Mouse (Mus musculus) layer of hippocampus, adult 2 months (tissue): ENCODE data around the gene Ranbp10. TPM values are rescaled to one million over a fixed set of nuclear protein-coding genes. Genes with fewer than 3 reads are reported as not detected.
"Not testable (repeated sequence)": the region's sequence is repeated elsewhere in the genome, so short reads cannot be mapped to it uniquely, and the experiment has no call there.

Experiments used
- DNase-seq, 2 experiments: peaks; one replicate each; pipeline ENCODE4 v3.0.0; 2022; ENCODE audit warnings: low spot score in 2 of 2
- H3K27ac ChIP-seq: fragments of 200-600 bp; 2 replicates; pipeline ENCODE4 v1.8.1; 2022
- H3K4me3 ChIP-seq: fragments of 200-600 bp; 2 replicates; pipeline ENCODE4 v1.8.1; 2022; ENCODE audit warnings: mild to moderate bottlenecking
- CTCF ChIP-seq: fragments of 200-600 bp; conservative IDR thresholded peaks from 2 replicates; pipeline ENCODE4 v1.8.1; 2022; ENCODE audit warnings: antibody characterized with exemption, mild to moderate bottlenecking, moderate library complexity
- total RNA-seq, 2 experiments: library from RNA; stranded (reverse); gene quantifications; 2 replicates each; pipeline ENCODE4 v1.2.3; 2021

The Ranbp10 gene
- total RNA-seq, 2 experiments from 2014 or later = 25.1 to 27.3 TPM

DNA sequence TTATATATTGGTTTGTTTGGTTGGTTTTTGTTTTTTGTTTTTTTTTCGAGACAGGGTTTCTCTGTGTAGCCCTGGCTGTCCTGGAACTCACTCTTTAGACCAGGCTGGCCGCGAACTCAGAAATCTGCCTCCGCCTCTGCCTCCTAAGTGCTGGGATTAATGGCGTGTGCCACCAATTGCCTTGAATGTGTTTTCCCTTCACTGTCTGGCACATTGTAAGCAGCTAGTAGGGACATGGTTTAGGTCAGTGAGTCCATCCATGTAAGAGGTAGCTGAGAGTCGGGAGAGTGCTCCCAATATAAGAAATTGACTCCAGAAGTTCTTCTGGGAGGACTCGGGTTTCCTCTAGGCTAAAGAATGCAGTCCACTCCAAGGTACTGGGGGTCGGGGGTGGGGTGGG is 27.2 kb upstream of the Ranbp10 start:
- Histone ChIP-seq H3K4me3 (no peak overlapping the region), H3K27ac (peak overlapping the region; percentile 96)
- no peak for TF ChIP-seq CTCF
- DNase-seq = no peak

DNA sequence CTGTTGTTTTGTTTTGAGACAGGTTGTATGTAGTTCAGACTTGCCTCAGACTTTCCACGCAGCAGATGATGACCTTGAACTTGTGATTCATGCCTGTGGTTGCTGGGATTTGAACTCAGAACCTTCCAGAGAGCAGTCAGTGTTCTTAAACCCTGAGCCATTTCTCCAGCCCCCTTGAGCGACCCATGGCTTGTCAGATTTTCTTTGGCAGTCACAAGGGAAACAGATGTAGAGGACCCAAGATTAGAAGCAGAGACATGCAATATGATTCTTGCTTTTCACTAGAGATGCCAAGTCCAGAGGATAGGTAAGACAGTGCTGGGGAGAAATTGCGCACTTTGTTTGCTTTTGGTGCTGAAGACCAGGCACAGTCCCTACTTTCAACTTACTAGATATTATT is 26.0 kb upstream of the Ranbp10 start, which contains the start of gene Cenpt:
TSS of gene Cenpt (minus strand) at position 101 of the 400 bp plus-strand sequence.
- TF ChIP-seq CTCF = no peak
- H3K4me3 ChIP-seq = peak within 1 kb of the TSS; percentile 93; the same call in 1 of the 2 replicates
- DNase-seq = no peak
- H3K27ac ChIP-seq = peak within 1 kb of the TSS; percentile 96; the same call in 1 of the 2 replicates

DNA sequence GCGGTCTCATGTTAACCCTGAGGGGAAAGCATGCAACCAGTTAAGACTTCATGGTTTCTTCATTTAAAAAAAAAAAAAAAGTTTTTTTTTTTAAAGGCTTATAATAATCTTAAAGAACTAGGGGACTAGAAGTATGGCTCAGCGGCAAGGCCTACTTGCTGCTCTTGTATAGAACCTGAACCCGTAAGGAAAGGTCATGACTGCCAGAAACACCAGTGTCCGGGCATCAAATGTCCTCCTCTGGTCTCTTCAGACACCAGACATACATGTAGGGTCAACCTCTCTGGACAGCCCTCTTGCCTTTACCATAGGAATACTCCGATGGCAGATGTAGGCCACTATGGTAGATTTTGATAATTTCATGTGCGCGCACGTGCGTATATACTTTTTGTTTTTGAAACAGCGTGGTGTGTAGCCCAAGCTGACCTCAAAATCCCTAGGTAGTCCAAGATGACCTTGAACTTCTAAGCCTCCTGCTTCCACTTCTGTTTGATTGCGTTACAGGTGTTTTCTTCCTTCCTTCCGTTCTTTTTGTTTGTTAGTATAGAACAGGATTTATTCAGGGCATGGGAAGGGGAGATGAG is 25.1 kb upstream of the Ranbp10 start:
- Histone ChIP-seq H3K4me3 (peak overlapping the region; percentile 93), H3K27ac (peak overlapping the region; percentile 47; the same call in 1 of the 2 replicates)
- no peak for DNase-seq
- TF ChIP-seq CTCF = no peak

DNA sequence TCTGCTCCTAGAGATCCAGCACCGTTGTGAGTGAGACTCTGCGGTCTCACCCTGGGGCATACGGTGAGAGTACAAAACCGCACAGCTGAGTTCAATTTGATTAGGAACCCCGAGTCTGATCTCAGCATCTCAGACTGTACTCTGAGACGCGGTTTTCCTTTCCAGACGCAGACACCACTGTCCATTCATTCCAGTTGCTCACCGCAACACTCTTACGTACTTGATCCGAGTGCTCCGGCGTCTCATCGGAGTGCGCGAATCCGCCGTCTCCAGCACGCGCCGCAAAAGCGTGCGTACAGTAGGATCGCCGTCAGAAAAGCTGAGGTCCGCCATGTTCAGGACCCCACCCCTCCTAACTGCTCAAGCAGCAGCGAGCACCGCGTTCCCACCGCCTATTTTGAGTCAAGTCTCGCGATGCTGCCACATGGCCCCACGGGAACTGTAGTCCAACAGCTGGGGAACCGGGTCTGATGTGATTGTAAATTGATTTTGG is 24.5 kb upstream of the Ranbp10 start:
- peak overlapping the region; percentile 47 for H3K27ac ChIP-seq
- H3K4me3 ChIP-seq = peak overlapping the region; percentile 93

DNA sequence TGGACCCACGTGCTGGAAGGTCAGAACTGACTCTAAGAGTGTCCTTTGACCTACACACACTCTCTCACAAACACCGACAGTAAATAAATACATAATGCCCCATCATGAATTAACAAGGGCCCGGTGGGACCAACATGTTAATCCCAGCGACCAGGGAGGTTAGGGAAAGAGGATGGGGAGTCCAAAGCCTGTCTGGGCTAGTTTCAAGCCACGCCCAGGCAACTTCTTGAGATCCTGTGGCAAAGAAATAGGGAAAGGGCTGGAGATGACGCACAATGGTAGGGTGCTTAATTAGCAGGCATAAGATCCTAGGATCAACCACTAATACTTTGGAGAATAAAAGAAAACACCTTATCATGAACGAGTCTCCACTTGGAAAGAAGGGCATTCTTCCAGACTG is 23.5 kb upstream of the Ranbp10 start:
- Histone ChIP-seq H3K4me3 (no peak overlapping the region), H3K27ac (no peak overlapping the region)
- TF ChIP-seq CTCF = no peak
- DNase-seq = no peak

More for the DNA sequence above, 24.5 kb upstream of the Ranbp10 start:
- no peak for TF ChIP-seq CTCF
- DNase-seq = peak; percentile 85 to 92

DNA sequence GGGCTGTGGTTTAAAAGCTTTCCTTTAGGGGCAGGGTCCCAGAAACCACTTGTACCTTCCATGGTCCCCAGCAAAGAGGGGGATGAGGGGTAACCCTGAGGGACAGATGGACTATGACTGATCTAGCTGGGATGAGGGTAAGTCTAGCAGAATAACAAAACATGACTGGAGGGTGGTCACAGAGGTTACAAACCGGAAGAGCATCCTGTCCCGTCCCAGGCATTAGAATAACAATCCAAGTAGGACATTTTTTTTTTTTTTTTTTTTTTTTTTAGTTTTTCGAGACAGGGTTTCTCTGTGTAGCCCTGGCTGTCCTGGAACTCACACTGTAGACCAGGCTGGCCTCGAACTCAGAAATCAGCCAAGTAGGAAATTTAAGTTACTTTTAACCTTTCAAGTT is 22.9 kb upstream of the Ranbp10 start:
- no peak for TF ChIP-seq CTCF
- Histone ChIP-seq H3K27ac (no peak overlapping the region), H3K4me3 (no peak overlapping the region)
- DNase-seq = no peak

- no peak for DNase-seq
- Histone ChIP-seq H3K27ac (no peak overlapping the region), H3K4me3 (no peak overlapping the region)
- TF ChIP-seq CTCF = no peak
These were observed 19.5 kb upstream of the Ranbp10 start for GRCm38 (mm10) chr8:105846678-105847077.

- no peak for TF ChIP-seq CTCF
- Histone ChIP-seq H3K4me3 (no peak overlapping the region), H3K27ac (no peak overlapping the region)
- no peak for DNase-seq
These were observed 12.1 kb upstream of the Ranbp10 start for GRCm38 (mm10) chr8:105839209-105839608.

- DNase-seq = no peak
- Histone ChIP-seq H3K27ac (no peak overlapping the region), H3K4me3 (no peak overlapping the region)
- TF ChIP-seq CTCF = no peak
These were observed 9.8 kb upstream of the Ranbp10 start for GRCm38 (mm10) chr8:105836991-105837390.

- Histone ChIP-seq H3K27ac (no peak overlapping the region), H3K4me3 (no peak overlapping the region)
- TF ChIP-seq CTCF = peak; percentile 77
- peak in 1 of 2 experiments; percentile 79 for DNase-seq
These were observed 8.2 kb upstream of the Ranbp10 start for GRCm38 (mm10) chr8:105835318-105835717.

GRCm38 (mm10) chr8:105833740-105834139 is 6.6 kb upstream of the Ranbp10 start:
- DNase-seq, H3K4me3 ChIP-seq, H3K27ac ChIP-seq: not testable (repeated sequence)

- H3K4me3 ChIP-seq = peak overlapping the region; percentile 88
- peak overlapping the region; percentile 92 for H3K27ac ChIP-seq
- no peak for TF ChIP-seq CTCF
- DNase-seq = no peak
These were observed 771 bp downstream of the Ranbp10 start for GRCm38 (mm10) chr8:105826379-105826778.

- Histone ChIP-seq H3K27ac (no peak overlapping the region; the same call in 1 of the 2 replicates), H3K4me3 (peak overlapping the region; percentile 88; the same call in 1 of the 2 replicates)
- no peak for DNase-seq
- no peak for TF ChIP-seq CTCF
These were observed 1.6 kb downstream of the Ranbp10 start for GRCm38 (mm10) chr8:105825506-105825905.

- TF ChIP-seq CTCF = no peak
- no peak overlapping the region for H3K27ac ChIP-seq
- DNase-seq = no peak
- H3K4me3 ChIP-seq = no peak overlapping the region
These were observed 6.2 kb downstream of the Ranbp10 start for GRCm38 (mm10) chr8:105820925-105821324.
